Mouse (Mus musculus) myocyte (in vitro differentiated cells): ENCODE data around the gene Gcgr.
A peak's percentile ranks its signal among the peaks of the same experiment; 100 is the strongest.

Experiments used
- CEBPB ChIP-seq: IDR thresholded peaks from 2 replicates; pipeline ENCODE4 v1.6.1; 2011; ENCODE audit warnings: mild to moderate bottlenecking, moderate library complexity; ENCODE audit not compliant: poor library complexity, insufficient read depth, severe bottlenecking
- E2F4 ChIP-seq: IDR thresholded peaks from one replicate; pipeline ENCODE4 v1.6.1; 2011; ENCODE audit warnings: mild to moderate bottlenecking, control low read depth, moderate library complexity; ENCODE audit not compliant: insufficient read depth
- MAX ChIP-seq: IDR thresholded peaks from one replicate; pipeline ENCODE4 v1.6.1; 2011; ENCODE audit warnings: low read depth, mild to moderate bottlenecking, control low read depth
- MYOD1 ChIP-seq, 3 experiments: IDR thresholded peaks; one replicate each; pipeline ENCODE4 v1.6.1; 2011; ENCODE audit warnings: control low read depth in 2 of 3, low read depth in 2 of 3, mild to moderate bottlenecking in 2 of 3, moderate library complexity in 1 of 3; ENCODE audit not compliant: insufficient read length in 2 of 3, control insufficient read depth in 1 of 3
- MYOG ChIP-seq, 3 experiments: IDR thresholded peaks; one replicate each; pipeline ENCODE4 v1.6.1; 2011; ENCODE audit warnings: control low read depth in 2 of 3, low read depth in 2 of 3, mild to moderate bottlenecking in 2 of 3; ENCODE audit not compliant: insufficient read length in 2 of 3, control insufficient read depth in 1 of 3, insufficient read depth in 1 of 3
- POLR2A ChIP-seq: IDR thresholded peaks from one replicate; pipeline ENCODE4 v1.6.1; 2011; ENCODE audit warnings: low read depth, mild to moderate bottlenecking, control low read depth, moderate library complexity; ENCODE audit not compliant: insufficient read length
- POLR2AphosphoS2 ChIP-seq: IDR thresholded peaks from one replicate; pipeline ENCODE4 v1.6.1; 2011; ENCODE audit warnings: low read depth, control low read depth; ENCODE audit not compliant: insufficient read length
- TCF12 ChIP-seq: IDR thresholded peaks from one replicate; pipeline ENCODE4 v1.6.1; 2011; ENCODE audit warnings: mild to moderate bottlenecking, control low read depth; ENCODE audit not compliant: poor library complexity, insufficient read depth, severe bottlenecking
- TCF3 ChIP-seq: IDR thresholded peaks from one replicate; pipeline ENCODE4 v1.6.1; 2011; ENCODE audit warnings: low read depth, control low read depth; ENCODE audit not compliant: insufficient read length
- USF1 ChIP-seq: IDR thresholded peaks from one replicate; pipeline ENCODE4 v1.6.1; 2011; ENCODE audit warnings: low read depth, mild to moderate bottlenecking, control low read depth, moderate library complexity

DNA sequence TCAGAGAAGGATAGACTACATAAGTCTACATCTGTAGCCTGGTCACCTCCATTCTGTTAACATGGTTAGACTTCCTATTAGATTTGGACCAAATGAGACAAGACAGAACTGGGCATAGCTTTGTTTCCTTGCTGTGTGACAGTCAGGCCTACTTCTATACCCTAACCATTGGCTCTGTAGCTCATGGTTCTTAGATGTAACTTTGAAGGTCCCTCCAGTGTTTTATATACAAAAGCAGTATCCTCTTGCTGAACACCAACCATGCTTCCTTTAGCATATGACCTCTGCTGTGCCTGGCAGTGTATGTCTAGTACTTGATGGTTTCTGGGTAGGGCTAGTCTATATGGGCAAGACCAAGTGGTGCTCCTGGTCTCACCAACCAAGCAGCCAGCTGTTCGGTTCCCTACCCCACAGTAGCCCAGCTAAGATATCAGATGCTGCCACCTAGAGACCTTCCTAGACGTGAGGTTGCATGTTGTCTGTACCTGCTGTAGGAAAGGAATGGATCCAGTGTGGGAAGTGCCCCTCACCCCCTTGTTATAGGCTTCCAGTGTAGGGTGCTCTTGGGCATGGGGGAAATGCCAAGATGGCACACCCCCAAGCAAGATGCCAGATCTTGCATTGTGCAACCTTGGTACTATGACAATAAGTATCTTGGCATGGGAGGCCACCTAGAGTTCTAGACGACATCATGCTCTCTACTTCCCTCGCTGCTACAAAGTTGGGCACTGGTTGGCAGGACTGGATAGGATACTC is 40.0 kb upstream of the Gcgr start:
- TF ChIP-seq POLR2AphosphoS2, result peak; percentile 9
- TF ChIP-seq POLR2A, result no peak
- no peak for TF ChIP-seq MAX
- no peak for TF ChIP-seq TCF12
- TF ChIP-seq USF1, result no peak
- no peak for TF ChIP-seq TCF3
- no peak for TF ChIP-seq E2F4
- no peak for TF ChIP-seq MYOD1 (IDR thresholded peaks at IDR 0.05; ENCODE audit: control insufficient read depth in 1 of 3, insufficient read length in 2 of 3, low read depth in 2 of 3)
- TF ChIP-seq CEBPB, result 0 out of 2 replicates have a peak, but pooled peaks have one; percentile 3
- no peak for TF ChIP-seq MYOG (IDR thresholded peaks at IDR 0.05; ENCODE audit: control insufficient read depth in 1 of 3, insufficient read depth in 1 of 3, insufficient read length in 2 of 3, low read depth in 2 of 3)
